Mouse (Mus musculus) embryonic facial prominence, embryonic 11.5 days (tissue): ENCODE measurements around the gene Tex44. TPM values are rescaled to one million over a fixed set of nuclear protein-coding genes. Genes with fewer than 3 reads are reported as not detected.

Experiments used
- ATAC-seq: fragments of 200-750 bp; cut with Nextera tagmentation; replicated peaks from 2 replicates; pipeline ENCODE4 v1.8.0; 2017; ENCODE audit warnings: low read depth; ENCODE audit not compliant: insufficient number of reproducible peaks, low FRiP score, low TSS enrichment
- DNase-seq: peaks from one replicate; pipeline ENCODE4 v3.0.0-alpha.2; 2015; ENCODE audit warnings: low spot score
- H3K27ac ChIP-seq: fragments of 300-500 bp; sonication (generic); replicated peaks from 2 replicates; pipeline ENCODE4 v1.5.1; 2014; ENCODE audit warnings: mild to moderate bottlenecking, low read depth, low read length, control low read depth
- H3K27me3 ChIP-seq: fragments of 300-500 bp; sonication (generic); 2 replicates; pipeline ENCODE4 v1.6.1; 2014; ENCODE audit warnings: mild to moderate bottlenecking, low read length, moderate library complexity, mixed read lengths; ENCODE audit not compliant: control insufficient read depth, insufficient read depth
- H3K36me3 ChIP-seq: fragments of 300-500 bp; sonication (generic); replicated peaks from 2 replicates; pipeline ENCODE4 v1.6.1; 2014; ENCODE audit warnings: low read depth, mild to moderate bottlenecking, low read length, moderate library complexity, mixed read lengths; ENCODE audit not compliant: control insufficient read depth, insufficient read depth
- H3K4me1 ChIP-seq: fragments of 300-500 bp; sonication (generic); 2 replicates; pipeline ENCODE4 v1.6.1; 2014; ENCODE audit warnings: low read length, mixed read lengths; ENCODE audit not compliant: control insufficient read depth, insufficient read depth
- H3K4me2 ChIP-seq: fragments of 300-500 bp; sonication (generic); 2 replicates; pipeline ENCODE4 v1.6.1; 2014; ENCODE audit warnings: low read depth, mild to moderate bottlenecking, control low read depth, low read length, moderate library complexity
- H3K4me3 ChIP-seq: fragments of 300-500 bp; sonication (generic); 2 replicates; pipeline ENCODE4 v1.5.1; 2014; ENCODE audit warnings: low read depth, low read length, control low read depth
- H3K9ac ChIP-seq: fragments of 300-500 bp; sonication (generic); replicated peaks from 2 replicates; pipeline ENCODE4 v1.6.1; 2014; ENCODE audit warnings: mild to moderate bottlenecking, control low read depth, low read length
- H3K9me3 ChIP-seq: fragments of 300-500 bp; sonication (generic); replicated peaks from 2 replicates; pipeline ENCODE4 v1.6.1; 2016; ENCODE audit warnings: mild to moderate bottlenecking, low read length, inconsistent platforms, mixed read lengths; ENCODE audit not compliant: control insufficient read depth
- WGBS: fragments of 180-500 bp; shearing (Covaris S2); extraction: QIAGEN DNeasy Blood & Tissue Kit; methylation state at CpG from one replicate; pipeline ENCODE4 v1.1.7; 2014; 5-methylcytosine and 5-hydroxymethylcytosine counted together
- polyA plus RNA-seq: library from polyadenylated mRNA; unstranded; fragments of >200 nt; fragmentation: Nextera tagmentation; extraction: Ambion mirVana; gene quantifications from 2 replicates; pipeline ENCODE4 v1.2.1, GENCODE M21; 2014

Gene Tex44
- polyA plus RNA-seq, 1 experiment from 2014 or later, result not detected

DNA sequence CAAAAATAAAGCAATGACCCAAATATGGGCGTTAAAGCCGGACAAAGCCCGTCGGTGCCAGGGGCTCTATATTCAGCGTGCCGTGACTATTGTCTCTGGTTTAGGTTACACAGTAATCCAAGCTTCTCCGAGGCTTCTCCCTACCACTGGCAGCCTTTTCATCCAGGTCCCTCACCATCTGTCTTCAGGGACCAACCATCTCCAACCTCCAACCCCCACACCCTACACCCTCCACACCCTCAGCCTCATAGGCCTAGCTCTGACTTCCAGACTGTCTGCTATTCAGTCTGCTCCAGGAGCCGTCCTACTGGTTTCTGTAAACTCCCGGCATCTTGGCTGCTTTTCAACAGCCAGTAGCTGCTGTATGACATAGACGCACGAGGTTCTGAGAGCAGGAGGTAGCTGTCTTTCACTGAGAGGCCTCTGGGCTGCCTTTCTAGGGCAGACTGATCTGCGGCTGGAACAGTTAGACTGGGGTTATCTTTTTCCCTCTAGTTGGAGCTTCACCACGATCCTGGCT, 9.2 kb downstream of the Tex44 start:
- no peaks in the 10 kb centered on the region for H3K36me3 ChIP-seq
- H3K9ac ChIP-seq, result peak overlapping the region; percentile 69
- H3K27ac ChIP-seq, result peak overlapping the region; percentile 79
- ATAC-seq, result peak; percentile 14; the same call in 1 of the 2 replicates
- no peaks in the 10 kb centered on the region for H3K27me3 ChIP-seq
- peak; percentile 50 for DNase-seq
- no peak overlapping the region for H3K4me2 ChIP-seq
- H3K4me3 ChIP-seq, result no peak overlapping the region
- WGBS, result 34% methylated on average over 13 of the region's 13 CpGs
- no peaks in the 10 kb centered on the region for H3K9me3 ChIP-seq
- no peaks in the 10 kb centered on the region for H3K4me1 ChIP-seq

DNA sequence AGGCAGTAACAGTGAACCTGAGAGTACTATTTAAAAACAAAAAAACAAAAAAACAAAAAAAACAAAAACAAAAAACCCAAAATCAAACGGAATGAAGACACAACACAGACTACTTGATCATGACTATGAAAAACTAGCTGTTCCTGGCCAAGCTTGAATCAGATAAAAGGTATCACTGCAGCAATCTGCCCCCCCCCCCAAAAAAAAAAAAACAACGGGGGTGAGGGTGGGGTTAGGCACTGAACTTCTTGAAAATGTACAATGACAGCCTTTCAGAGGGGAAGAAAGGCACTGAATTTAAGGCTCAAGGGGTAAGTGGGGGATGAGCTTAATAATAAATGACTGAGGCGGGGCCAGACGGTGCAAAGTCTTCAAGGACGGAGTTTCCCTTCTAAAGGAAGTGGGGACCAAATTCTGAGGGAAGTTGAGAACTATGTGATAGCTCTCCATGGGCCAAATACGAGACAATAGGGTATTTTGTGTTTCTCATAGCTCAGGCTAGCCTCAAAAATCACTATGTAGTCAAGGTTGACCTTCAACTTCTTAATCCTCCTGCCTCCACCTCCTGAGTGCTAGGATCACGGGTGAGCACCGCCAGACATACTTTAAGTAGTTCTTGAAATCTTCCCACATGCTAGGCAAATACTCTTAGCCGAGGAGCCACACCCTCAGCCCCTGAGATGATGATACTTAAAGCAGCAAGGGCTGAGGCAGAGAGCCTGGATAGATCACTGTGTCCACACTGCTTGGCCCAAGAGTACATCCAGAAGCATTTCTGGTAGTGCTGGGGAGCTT, 11.3 kb downstream of the Tex44 start:
- Histone ChIP-seq H3K4me1 (no peaks in the 10 kb centered on the region), H3K27me3 (no peaks in the 10 kb centered on the region), H3K27ac (no peak overlapping the region), H3K4me2 (no peak overlapping the region), H3K4me3 (no peak overlapping the region), H3K36me3 (no peaks in the 10 kb centered on the region), H3K9ac (no peak overlapping the region), H3K9me3 (no peaks in the 10 kb centered on the region)
- WGBS, result 77% methylated on average over 9 of the region's 9 CpGs
- ATAC-seq (no peak), DNase-seq (no peak)

DNA sequence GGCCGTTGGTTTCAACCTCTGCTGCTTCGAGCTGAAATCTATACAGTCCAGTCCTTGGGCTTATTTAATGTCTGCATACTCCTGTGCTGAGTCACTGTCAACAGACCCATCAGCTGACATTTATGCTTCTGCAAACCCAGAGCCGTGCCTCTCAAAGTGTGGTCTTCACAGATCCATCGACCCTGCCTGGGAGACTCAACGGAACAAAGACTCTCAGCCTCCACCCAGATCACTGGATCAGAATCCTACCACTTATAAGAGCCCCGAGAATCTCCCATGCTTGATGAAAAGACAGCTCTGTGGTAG, 11.8 kb downstream of the Tex44 start:
- Histone ChIP-seq H3K4me3 (no peak overlapping the region), H3K27ac (no peak overlapping the region), H3K4me1 (no peaks in the 10 kb centered on the region), H3K4me2 (no peak overlapping the region), H3K9ac (no peak overlapping the region), H3K9me3 (no peaks in the 10 kb centered on the region), H3K36me3 (no peaks in the 10 kb centered on the region), H3K27me3 (no peaks in the 10 kb centered on the region)
- 69% methylated on average over 6 of the region's 6 CpGs for WGBS
- DNase-seq, result no peak
- no peak for ATAC-seq

DNA sequence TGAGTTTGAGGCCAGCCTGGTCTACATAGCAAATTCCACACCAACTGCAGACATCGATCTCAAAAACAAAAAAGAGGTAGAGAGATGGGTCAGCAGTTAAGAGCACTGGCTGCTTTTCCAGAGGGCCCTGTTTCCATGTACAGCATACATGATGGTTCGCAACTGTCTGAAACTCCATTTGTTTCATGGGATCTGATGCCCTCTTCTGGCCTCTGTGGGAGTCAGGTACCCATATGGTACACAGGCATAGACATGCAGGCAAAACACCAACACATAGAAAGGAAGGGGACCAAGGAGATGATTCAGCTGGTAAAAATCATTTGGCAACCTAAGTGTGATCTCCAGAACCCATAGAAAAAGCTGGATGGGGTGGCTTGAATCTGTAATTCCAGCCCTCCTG, 12.4 kb downstream of the Tex44 start:
- Histone ChIP-seq H3K27me3 (no peaks in the 10 kb centered on the region), H3K4me2 (no peak overlapping the region), H3K9ac (no peak overlapping the region), H3K36me3 (no peaks in the 10 kb centered on the region), H3K9me3 (no peaks in the 10 kb centered on the region), H3K27ac (no peak overlapping the region), H3K4me1 (no peaks in the 10 kb centered on the region), H3K4me3 (no peak overlapping the region)
- DNase-seq, result no peak
- WGBS, result 71% methylated on average over 2 of the region's 2 CpGs
- ATAC-seq, result no peak

DNA sequence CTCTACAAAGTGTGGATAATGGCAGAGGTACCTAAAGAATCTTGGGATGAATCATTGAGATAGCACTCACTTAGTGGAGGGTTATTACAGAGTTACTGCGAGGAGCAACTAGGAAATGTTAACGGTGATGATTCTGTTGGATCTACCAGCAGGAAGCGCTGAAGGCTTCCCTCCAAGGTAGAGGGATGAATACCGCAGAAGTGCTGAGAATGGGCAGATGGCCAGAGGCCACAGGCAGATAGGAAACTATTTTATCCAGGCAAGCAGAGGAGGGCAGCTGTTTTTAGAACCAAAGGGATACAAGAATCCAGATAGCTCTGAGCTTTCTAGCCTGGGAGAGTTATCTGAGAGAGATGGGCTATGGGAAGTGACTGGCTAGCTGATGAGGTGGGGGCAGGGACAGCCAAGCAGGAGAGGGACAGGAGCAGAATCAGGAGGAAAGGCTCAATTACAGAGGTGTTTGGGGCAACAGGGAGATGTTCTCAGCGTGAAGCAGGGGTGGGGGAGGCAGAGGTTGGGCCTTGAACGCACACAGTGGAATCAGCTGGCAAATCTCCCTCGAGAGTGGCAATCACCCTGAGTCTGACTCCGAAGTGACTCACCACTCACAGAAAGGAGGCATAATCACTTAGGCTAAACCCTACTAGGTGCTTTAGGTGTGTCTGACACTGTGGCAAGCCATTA, 13.5 kb downstream of the Tex44 start:
- no peak overlapping the region for H3K9ac ChIP-seq
- no peak for ATAC-seq

DNA sequence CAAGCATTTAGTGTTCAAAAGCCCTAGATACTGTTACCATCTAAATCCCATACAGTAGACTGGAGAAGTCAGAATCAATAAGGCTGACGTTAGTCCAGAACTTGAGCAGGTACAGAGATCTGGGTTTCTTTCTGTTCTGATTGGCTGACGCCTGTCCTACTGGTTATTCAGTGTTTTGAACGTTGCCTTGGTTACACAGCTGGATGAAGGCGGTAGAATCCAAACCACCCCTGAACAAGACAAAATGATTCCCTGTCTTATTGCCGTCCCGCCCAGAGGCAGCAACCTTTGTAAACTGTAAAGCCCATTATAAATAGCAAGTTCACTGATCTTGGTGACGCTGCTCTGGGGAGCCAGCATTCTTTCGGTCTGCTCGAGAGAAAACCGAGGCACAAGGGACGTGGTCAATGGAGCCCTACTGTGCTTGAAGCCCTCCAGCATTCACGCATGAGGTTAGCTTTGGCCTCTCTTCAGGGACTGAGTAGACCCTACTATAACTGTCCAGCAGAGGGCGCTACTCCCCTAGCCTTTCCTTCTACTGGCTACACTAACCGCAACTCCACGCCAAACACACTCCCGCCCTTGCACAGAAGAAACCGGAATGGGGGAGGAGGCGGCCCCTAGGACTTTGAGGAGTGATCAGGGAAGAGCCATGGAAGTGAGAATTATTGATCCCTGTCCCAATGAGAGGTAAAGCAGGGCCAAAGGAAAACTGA, 14.2 kb downstream of the Tex44 start:
- WGBS, result 4% methylated on average over 18 of the region's 18 CpGs
- peak overlapping the region; percentile 82; the same call in 1 of the 2 replicates for H3K9ac ChIP-seq

More for the DNA sequence above, 13.5 kb downstream of the Tex44 start:
- Histone ChIP-seq H3K27ac (no peak overlapping the region), H3K4me2 (no peak overlapping the region), H3K4me3 (no peak overlapping the region), H3K9me3 (no peaks in the 10 kb centered on the region), H3K36me3 (no peaks in the 10 kb centered on the region), H3K27me3 (no peaks in the 10 kb centered on the region), H3K4me1 (no peaks in the 10 kb centered on the region)
- DNase-seq, result no peak
- WGBS, result 27% methylated on average over 8 of the region's 8 CpGs

DNA sequence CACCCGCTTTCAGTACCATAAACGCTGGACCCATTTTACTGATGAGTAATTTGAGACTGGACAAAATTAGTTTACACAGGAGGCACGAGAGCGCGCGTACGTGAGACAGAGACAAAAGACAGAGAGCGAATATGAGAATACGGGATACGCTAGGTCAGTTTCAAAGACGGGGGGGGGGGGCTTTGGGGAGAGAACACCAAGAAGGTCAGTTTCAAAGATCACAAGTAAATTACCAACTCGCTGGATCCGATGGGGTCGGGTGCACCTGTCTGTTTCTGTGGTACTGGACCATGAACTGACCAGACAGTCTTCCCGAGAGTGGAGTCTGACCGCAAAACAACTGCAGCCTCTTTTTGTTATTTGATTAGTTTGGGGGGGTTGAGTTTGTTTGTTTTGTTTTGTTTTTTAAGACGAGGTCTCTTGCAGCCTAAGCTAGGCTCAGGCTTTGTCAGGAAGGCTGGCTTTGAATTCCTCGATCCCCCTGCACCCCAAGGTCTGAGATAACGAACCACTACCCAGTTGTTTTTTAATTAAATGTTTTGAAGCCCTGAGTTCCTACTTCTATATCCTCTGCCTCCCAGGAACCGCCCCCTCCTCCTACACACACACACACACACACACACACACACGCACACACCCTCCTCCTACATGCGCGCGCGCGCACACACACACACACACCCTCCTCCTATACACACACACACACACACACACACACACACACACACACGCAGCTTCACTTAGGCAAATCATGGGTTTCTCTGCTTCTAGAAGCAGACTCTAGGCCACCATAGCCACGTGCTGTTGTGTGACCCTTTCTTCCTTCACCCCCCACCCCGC, 15.0 kb downstream of the Tex44 start:
- no peaks in the 10 kb centered on the region for H3K4me1 ChIP-seq
- peak; percentile 75 for DNase-seq

More for the DNA sequence above, 14.2 kb downstream of the Tex44 start:
- Histone ChIP-seq H3K4me3 (peak overlapping the region; percentile 34; the same call in 1 of the 2 replicates), H3K9me3 (no peaks in the 10 kb centered on the region), H3K27ac (no peak overlapping the region; the same call in 1 of the 2 replicates), H3K4me1 (no peaks in the 10 kb centered on the region), H3K27me3 (no peaks in the 10 kb centered on the region), H3K36me3 (no peaks in the 10 kb centered on the region), H3K4me2 (peak overlapping the region; percentile 84)
- ATAC-seq (peak; percentile 78), DNase-seq (peak; percentile 97)

More for the DNA sequence above, 15.0 kb downstream of the Tex44 start:
- H3K27me3 ChIP-seq, result no peaks in the 10 kb centered on the region
- H3K9me3 ChIP-seq, result no peaks in the 10 kb centered on the region
- H3K9ac ChIP-seq, result peak overlapping the region; percentile 82
- ATAC-seq, result peak; percentile 14
- H3K27ac ChIP-seq, result peak overlapping the region; percentile 88
- H3K36me3 ChIP-seq, result no peaks in the 10 kb centered on the region
- peak overlapping the region; percentile 34 for H3K4me3 ChIP-seq
- H3K4me2 ChIP-seq, result peak overlapping the region; percentile 84
- under 1% methylated on average over 29 of the region's 29 CpGs for WGBS
